Mouse (Mus musculus): Measurements from ENCODE around the gene Prkca. TPM values are rescaled to one million over a fixed set of nuclear protein-coding genes. Genes with fewer than 3 reads are reported as not detected.

The Prkca gene
- polyA plus RNA-seq, 1 experiment from 2014 or later: 19.8 TPM

- no peak overlapping the region for H3K27ac ChIP-seq (ENCODE audit: low read depth)
- no peaks in the 10 kb centered on the region for H3K9me3 ChIP-seq (ENCODE audit: control insufficient read depth, low read length)
- no peaks in the 10 kb centered on the region for H3K27me3 ChIP-seq (replicated peaks; ENCODE audit: control insufficient read depth, insufficient read depth, low read length)
- 93% methylated on average over 1 of the region's 1 CpGs for WGBS
- H3K4me1 ChIP-seq (replicated peaks; ENCODE audit: control insufficient read depth, insufficient read depth, low read length): peaks cover 5% of the 10 kb centered on the region; the same call in 1 of the 2 replicates
- DNase-seq (ENCODE audit: low spot score): no peak
- H3K4me2 ChIP-seq (ENCODE audit: low read length): no peak overlapping the region
- ATAC-seq (replicated peaks; ENCODE audit: low FRiP score, low TSS enrichment, low read depth): peak; percentile 57; the same call in 1 of the 2 replicates
- H3K4me3 ChIP-seq (ENCODE audit: low read depth, low read length): no peak overlapping the region
- no peak overlapping the region for H3K9ac ChIP-seq (ENCODE audit: low read length)
- no peaks in the 10 kb centered on the region for H3K36me3 ChIP-seq (ENCODE audit: control insufficient read depth, insufficient read depth, low read length)
These were observed 63.9 kb downstream of the Prkca start for GRCm38 (mm10) chr11:108279748-108280373.

GRCm38 (mm10) chr11:108277096-108277495 is 66.6 kb downstream of the Prkca start:
- H3K9ac ChIP-seq (ENCODE audit: low read length): no peak overlapping the region
- H3K27ac ChIP-seq (ENCODE audit: low read depth): no peak overlapping the region
- DNase-seq (ENCODE audit: low spot score) (no peak), ATAC-seq (replicated peaks; ENCODE audit: low FRiP score, low TSS enrichment, low read depth) (no peak)
- H3K4me1 ChIP-seq (replicated peaks; ENCODE audit: control insufficient read depth, insufficient read depth, low read length): peaks cover 2% of the 10 kb centered on the region; the same call in 1 of the 2 replicates
- no peaks in the 10 kb centered on the region for H3K27me3 ChIP-seq (replicated peaks; ENCODE audit: control insufficient read depth, insufficient read depth, low read length)
- 80% methylated on average over 8 of the region's 8 CpGs for WGBS
- H3K9me3 ChIP-seq (ENCODE audit: control insufficient read depth, low read length): no peaks in the 10 kb centered on the region
- H3K36me3 ChIP-seq (ENCODE audit: control insufficient read depth, insufficient read depth, low read length): no peaks in the 10 kb centered on the region
- H3K4me3 ChIP-seq (ENCODE audit: low read depth, low read length): no peak overlapping the region
- no peak overlapping the region for H3K4me2 ChIP-seq (ENCODE audit: low read length)

- Histone ChIP-seq H3K27ac (ENCODE audit: low read depth) (no peak overlapping the region), H3K4me1 (replicated peaks; ENCODE audit: control insufficient read depth, insufficient read depth, low read length) (peaks cover 8% of the 10 kb centered on the region; the same call in 1 of the 2 replicates), H3K4me2 (ENCODE audit: low read length) (no peak overlapping the region), H3K36me3 (ENCODE audit: control insufficient read depth, insufficient read depth, low read length) (no peaks in the 10 kb centered on the region), H3K4me3 (ENCODE audit: low read depth, low read length) (no peak overlapping the region), H3K27me3 (replicated peaks; ENCODE audit: control insufficient read depth, insufficient read depth, low read length) (no peaks in the 10 kb centered on the region), H3K9me3 (ENCODE audit: control insufficient read depth, low read length) (no peaks in the 10 kb centered on the region), H3K9ac (ENCODE audit: low read length) (no peak overlapping the region)
- DNase-seq (ENCODE audit: low spot score) (no peak), ATAC-seq (replicated peaks; ENCODE audit: low FRiP score, low TSS enrichment, low read depth) (no peak)
- 79% methylated on average over 2 of the region's 2 CpGs for WGBS
These were observed 67.6 kb downstream of the Prkca start for GRCm38 (mm10) chr11:108276148-108276547.

GRCm38 (mm10) chr11:108274046-108274445 is 69.7 kb downstream of the Prkca start:
- no peak for ATAC-seq (replicated peaks; ENCODE audit: low FRiP score, low TSS enrichment, low read depth)
- Histone ChIP-seq H3K4me1 (replicated peaks; ENCODE audit: control insufficient read depth, insufficient read depth, low read length) (peaks cover 12% of the 10 kb centered on the region; the same call in 1 of the 2 replicates), H3K4me3 (ENCODE audit: low read depth, low read length) (no peak overlapping the region), H3K4me2 (ENCODE audit: low read length) (no peak overlapping the region), H3K27ac (ENCODE audit: low read depth) (no peak overlapping the region), H3K27me3 (replicated peaks; ENCODE audit: control insufficient read depth, insufficient read depth, low read length) (no peaks in the 10 kb centered on the region), H3K9ac (ENCODE audit: low read length) (no peak overlapping the region), H3K9me3 (ENCODE audit: control insufficient read depth, low read length) (no peaks in the 10 kb centered on the region), H3K36me3 (ENCODE audit: control insufficient read depth, insufficient read depth, low read length) (no peaks in the 10 kb centered on the region)
- no peak for DNase-seq (ENCODE audit: low spot score)
- WGBS: 57% methylated on average over 7 of the region's 7 CpGs

GRCm38 (mm10) chr11:108273415-108273965 is 70.2 kb downstream of the Prkca start:
- no peaks in the 10 kb centered on the region for H3K27me3 ChIP-seq (replicated peaks; ENCODE audit: control insufficient read depth, insufficient read depth, low read length)
- no peaks in the 10 kb centered on the region for H3K9me3 ChIP-seq (ENCODE audit: control insufficient read depth, low read length)
- no peak overlapping the region for H3K4me2 ChIP-seq (ENCODE audit: low read length)
- H3K9ac ChIP-seq (ENCODE audit: low read length): no peak overlapping the region
- no peak overlapping the region for H3K4me3 ChIP-seq (ENCODE audit: low read depth, low read length)
- ATAC-seq (replicated peaks; ENCODE audit: low FRiP score, low TSS enrichment, low read depth) (no peak), DNase-seq (ENCODE audit: low spot score) (no peak)
- H3K36me3 ChIP-seq (ENCODE audit: control insufficient read depth, insufficient read depth, low read length): no peaks in the 10 kb centered on the region
- peaks cover 12% of the 10 kb centered on the region; the same call in 1 of the 2 replicates for H3K4me1 ChIP-seq (replicated peaks; ENCODE audit: control insufficient read depth, insufficient read depth, low read length)
- WGBS: 92% methylated on average over 12 of the region's 12 CpGs
- H3K27ac ChIP-seq (ENCODE audit: low read depth): no peak overlapping the region

- Histone ChIP-seq H3K27me3 (replicated peaks; ENCODE audit: control insufficient read depth, insufficient read depth, low read length) (no peaks in the 10 kb centered on the region), H3K9ac (ENCODE audit: low read length) (no peak overlapping the region), H3K27ac (ENCODE audit: low read depth) (no peak overlapping the region), H3K9me3 (ENCODE audit: control insufficient read depth, low read length) (no peaks in the 10 kb centered on the region), H3K4me3 (ENCODE audit: low read depth, low read length) (no peak overlapping the region), H3K4me1 (replicated peaks; ENCODE audit: control insufficient read depth, insufficient read depth, low read length) (peaks cover 12% of the 10 kb centered on the region; the same call in 1 of the 2 replicates), H3K36me3 (ENCODE audit: control insufficient read depth, insufficient read depth, low read length) (no peaks in the 10 kb centered on the region), H3K4me2 (ENCODE audit: low read length) (no peak overlapping the region)
- DNase-seq (ENCODE audit: low spot score) (no peak), ATAC-seq (replicated peaks; ENCODE audit: low FRiP score, low TSS enrichment, low read depth) (no peak)
- WGBS: 81% methylated on average over 16 of the region's 16 CpGs
These were observed 70.9 kb downstream of the Prkca start for GRCm38 (mm10) chr11:108272601-108273414.

GRCm38 (mm10) chr11:108271305-108271704 is 72.4 kb downstream of the Prkca start:
- Histone ChIP-seq H3K4me2 (ENCODE audit: low read length) (no peak overlapping the region), H3K9ac (ENCODE audit: low read length) (no peak overlapping the region), H3K36me3 (ENCODE audit: control insufficient read depth, insufficient read depth, low read length) (no peaks in the 10 kb centered on the region), H3K4me3 (ENCODE audit: low read depth, low read length) (no peak overlapping the region), H3K27me3 (replicated peaks; ENCODE audit: control insufficient read depth, insufficient read depth, low read length) (no peaks in the 10 kb centered on the region), H3K9me3 (ENCODE audit: control insufficient read depth, low read length) (no peaks in the 10 kb centered on the region), H3K4me1 (replicated peaks; ENCODE audit: control insufficient read depth, insufficient read depth, low read length) (peaks cover 10% of the 10 kb centered on the region; the same call in 1 of the 2 replicates), H3K27ac (ENCODE audit: low read depth) (no peak overlapping the region)
- 41% methylated on average over 8 of the region's 8 CpGs for WGBS
- no peak for DNase-seq (ENCODE audit: low spot score)
- ATAC-seq (replicated peaks; ENCODE audit: low FRiP score, low TSS enrichment, low read depth): no peak

- Histone ChIP-seq H3K4me1 (replicated peaks; ENCODE audit: control insufficient read depth, insufficient read depth, low read length) (peaks cover 10% of the 10 kb centered on the region; the same call in 1 of the 2 replicates), H3K4me2 (ENCODE audit: low read length) (no peak overlapping the region), H3K27me3 (replicated peaks; ENCODE audit: control insufficient read depth, insufficient read depth, low read length) (no peaks in the 10 kb centered on the region), H3K9me3 (ENCODE audit: control insufficient read depth, low read length) (no peaks in the 10 kb centered on the region), H3K27ac (ENCODE audit: low read depth) (peak overlapping the region; percentile 54), H3K4me3 (ENCODE audit: low read depth, low read length) (no peak overlapping the region), H3K9ac (ENCODE audit: low read length) (no peak overlapping the region), H3K36me3 (ENCODE audit: control insufficient read depth, insufficient read depth, low read length) (no peaks in the 10 kb centered on the region)
- 50% methylated on average over 7 of the region's 7 CpGs for WGBS
- DNase-seq (ENCODE audit: low spot score) (no peak), ATAC-seq (replicated peaks; ENCODE audit: low FRiP score, low TSS enrichment, low read depth) (peak; percentile 36; the same call in 1 of the 2 replicates)
These were observed 74.2 kb downstream of the Prkca start for GRCm38 (mm10) chr11:108269516-108269915.
